Mouse (Mus musculus) T-helper 17 cell (primary cell): ENCODE measurements around the gene Trim67.

Experiments
- in situ Hi-C, 2 experiments: fragments of 300-600 bp; cut with MboI, MseI; formaldehyde crosslinking; loops; 1 replicate in 1 of 2; 2 replicates in 1 of 2; pipeline ENCODE4 v1.15.1; 2025; ENCODE audit warnings: high pct_unique_total_duplicates in 2 of 2

Gene Trim67

DNA sequence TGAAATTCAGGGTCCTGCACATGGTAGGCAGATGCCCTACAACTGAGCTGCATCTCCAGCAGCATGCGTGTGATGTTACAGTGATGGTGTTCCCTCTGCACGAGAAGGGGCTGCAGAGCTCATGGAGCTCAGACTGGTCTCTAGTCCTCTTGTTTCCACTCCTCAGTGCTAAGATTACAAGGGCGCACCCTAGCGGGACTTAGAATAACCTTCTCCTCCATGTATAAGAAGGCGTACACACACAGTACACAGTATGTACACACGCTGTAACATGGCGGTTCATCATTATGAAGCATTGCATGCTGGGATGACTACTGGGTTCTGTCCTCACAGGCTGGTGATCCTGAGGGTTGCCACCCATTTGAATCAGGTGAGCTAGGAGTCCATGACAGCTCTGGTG lies 79.2 kb downstream of the Trim67 start:
- in situ Hi-C loops = no loop called here

DNA sequence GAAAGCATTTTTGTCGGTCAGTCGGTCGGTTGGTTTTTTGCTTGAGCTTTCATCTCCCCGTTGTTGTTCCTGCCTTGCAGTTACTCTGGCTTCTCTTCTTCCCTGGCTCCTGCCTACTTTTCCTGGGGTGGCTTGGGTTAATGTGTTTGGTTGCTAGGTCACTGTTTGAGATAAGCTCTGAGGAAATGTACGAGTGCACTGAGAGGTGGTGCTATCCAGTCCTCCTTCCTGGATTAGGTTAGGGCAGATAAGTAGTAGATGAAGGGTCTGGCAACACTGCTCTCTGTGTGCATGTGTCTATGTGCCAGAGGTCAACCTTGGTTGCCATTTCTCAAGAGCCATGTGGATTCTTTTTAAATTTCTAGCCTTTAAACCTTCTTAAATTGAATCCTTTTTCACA lies 79.8 kb downstream of the Trim67 start:
- in situ Hi-C loops = no loop called here

DNA sequence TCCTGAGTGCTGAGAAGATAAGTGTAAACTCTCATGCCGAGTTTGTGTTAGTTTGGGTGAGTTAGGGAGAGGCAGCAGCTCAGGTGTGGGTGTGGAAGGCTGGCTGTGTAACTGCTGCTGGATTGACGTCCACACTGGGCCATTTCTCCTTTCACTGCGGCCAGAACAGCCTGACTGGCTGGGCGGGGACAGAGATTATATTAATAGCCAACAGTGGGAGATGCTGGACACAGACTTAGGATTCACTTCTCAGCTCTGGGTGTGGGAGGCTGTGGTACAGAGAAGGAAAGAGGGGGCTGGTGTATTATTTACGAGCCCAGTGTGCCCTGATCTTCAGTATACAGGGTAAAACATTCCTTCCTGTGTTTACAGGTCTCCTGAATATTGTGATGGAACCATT lies 85.2 kb downstream of the Trim67 start:
- in situ Hi-C loops = loop anchor here in 1 of 2 experiments (25.0 kb wide), 1 partner anchor 1559 kb away; no protein-coding TSS in a partner anchor

DNA sequence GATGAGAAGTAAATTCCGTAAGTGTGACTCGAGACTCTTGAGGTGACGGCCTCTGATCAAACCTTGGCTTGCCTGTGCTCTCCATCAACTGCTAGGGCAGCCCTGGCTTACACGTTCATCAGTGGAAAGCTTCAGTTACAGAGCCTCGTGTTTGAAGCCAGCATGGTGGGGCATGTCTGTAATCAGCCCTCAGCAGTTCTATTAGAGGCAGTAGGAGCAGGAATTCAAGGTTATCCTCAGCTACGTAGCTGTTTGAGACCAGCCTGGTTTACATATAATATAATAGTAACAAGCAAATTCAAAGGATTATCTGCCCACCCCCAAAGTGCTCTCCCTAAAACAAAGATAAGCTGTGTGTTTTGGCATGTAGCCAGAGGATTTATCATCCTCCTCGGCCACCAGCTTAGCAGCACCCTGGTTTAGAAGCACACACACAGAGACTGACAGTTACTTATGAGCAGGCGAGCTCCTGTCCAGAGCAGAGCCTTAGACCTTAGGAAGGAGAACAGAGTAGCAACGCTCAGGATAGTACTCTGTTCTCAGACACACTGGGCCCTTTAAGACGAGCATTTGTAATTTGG lies 86.1 kb downstream of the Trim67 start:
- in situ Hi-C loops = loop anchor here in 1 of 2 experiments (25.0 kb wide), 1 partner anchor 1558 kb away; no protein-coding TSS in a partner anchor
